Mouse (Mus musculus): ENCODE measurements around the gene Igf2bp2.

- TF ChIP-seq CTCF (IDR thresholded peaks at IDR 0.05; ENCODE audit: borderline replicate concordance, insufficient read depth, low read length) (no peak), POLR2A (IDR thresholded peaks at IDR 0.05; ENCODE audit: low read depth, low read length) (no peak)
Observed at GRCm38 (mm10) chr16:22107897-22108516, 55.1 kb downstream of the Igf2bp2 start.

Measured in embryonic fibroblast, embryonic 13.5 days (primary cell).